Mouse (Mus musculus) right cerebral cortex, postnatal 25 days (tissue): ENCODE measurements around the gene Mto1.
"Not testable (repeated sequence)": the region's sequence is repeated elsewhere in the genome, so short reads cannot be mapped to it uniquely, and the experiment has no call there.

Experiments used
- DNase-seq: peaks from one replicate; pipeline ENCODE4 v3.0.0; 2022

Mto1 gene

GRCm38 (mm10) chr9:78506722-78507077 is 58.7 kb downstream of the Mto1 start:
- DNase-seq = no peak

DNA sequence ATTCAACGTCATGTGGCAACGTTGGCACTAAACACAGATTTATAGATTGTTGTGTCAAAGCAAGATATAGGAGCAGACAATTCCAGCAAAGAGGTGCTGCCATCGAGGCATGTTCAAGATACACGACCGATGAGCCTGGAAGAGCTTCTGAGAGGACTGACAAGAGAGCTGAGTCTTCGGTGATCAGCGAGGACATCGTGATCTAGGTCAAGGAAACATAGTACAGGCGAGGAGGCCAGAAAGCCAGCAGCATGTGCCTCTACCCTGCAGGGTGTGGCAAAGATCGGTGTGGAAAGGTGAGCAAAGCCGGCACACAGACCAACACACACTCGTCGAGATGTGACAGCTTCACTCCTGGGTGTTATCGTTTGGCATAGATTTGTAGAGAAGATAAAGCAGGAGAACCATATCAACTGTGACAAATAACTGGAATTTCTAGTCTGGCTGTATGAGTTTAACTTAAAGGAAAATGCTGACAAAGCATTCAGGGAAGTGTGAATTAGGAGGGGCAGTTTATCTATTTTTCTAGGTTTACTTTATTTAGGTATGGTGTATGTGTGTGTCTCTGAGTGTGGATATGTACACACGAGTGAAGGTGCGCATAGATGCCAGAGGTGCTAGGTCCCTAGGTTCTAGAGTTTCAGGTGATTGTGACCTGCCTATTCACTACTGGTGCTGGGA is 60.2 kb downstream of the Mto1 start:
- DNase-seq = no peak

DNA sequence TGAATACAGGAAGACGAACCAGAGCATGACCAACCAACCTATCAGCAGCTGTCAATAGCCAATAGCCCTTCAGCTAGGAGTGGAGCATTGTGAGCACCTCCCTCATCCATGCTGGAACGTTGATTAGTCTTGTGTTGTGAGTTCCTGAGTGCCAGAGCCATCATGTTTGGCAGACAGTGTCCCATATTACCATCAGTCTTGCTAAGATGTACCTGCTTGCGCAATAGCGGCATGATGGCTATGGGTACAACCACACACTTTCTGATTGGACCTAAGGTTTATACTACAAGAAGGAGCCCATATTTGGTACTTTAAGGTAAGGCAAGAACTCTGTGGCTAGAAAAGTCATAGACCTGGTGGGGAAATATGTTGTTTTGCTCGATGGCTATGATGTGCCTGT is 63.7 kb downstream of the Mto1 start:
- no peak for DNase-seq

DNA sequence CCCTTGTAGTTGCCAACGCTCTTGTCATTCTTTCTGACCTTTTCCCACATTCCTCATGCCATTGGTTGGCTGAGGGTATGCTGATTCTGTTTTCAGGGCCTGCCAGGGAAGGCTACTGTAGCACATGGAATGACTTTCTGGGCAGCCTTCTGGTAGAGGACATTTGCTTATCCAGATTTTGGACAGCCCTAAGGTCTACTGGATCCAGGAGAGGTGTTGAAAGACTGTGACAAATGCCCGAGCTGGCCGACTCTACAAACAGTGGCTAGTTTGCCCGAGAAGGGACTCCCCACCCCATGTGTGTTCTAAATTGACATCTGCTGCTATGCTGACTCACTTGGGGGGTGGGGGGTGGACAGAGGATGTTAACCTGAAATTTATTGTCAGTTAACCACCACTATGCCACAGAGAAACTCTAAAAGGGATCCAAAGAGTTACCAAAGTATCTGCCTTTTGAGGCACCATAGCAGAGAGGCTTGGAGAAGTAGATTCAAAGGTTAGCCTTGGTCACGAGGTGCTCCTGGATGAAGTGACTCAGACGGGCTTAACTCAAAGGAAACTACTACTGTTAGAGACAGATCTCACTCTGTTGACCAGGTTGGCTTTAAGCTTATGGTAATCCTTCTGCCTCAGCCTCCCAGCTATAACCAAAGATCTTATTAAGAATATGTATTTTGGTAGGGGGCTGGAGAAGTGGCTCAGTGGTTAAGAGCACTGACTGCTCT is 65.9 kb downstream of the Mto1 start:
- no peak for DNase-seq

- no peak for DNase-seq
These were observed 66.7 kb downstream of the Mto1 start for GRCm38 (mm10) chr9:78514681-78515080.

GRCm38 (mm10) chr9:78516125-78516524 is 68.1 kb downstream of the Mto1 start:
- DNase-seq = no peak

DNA sequence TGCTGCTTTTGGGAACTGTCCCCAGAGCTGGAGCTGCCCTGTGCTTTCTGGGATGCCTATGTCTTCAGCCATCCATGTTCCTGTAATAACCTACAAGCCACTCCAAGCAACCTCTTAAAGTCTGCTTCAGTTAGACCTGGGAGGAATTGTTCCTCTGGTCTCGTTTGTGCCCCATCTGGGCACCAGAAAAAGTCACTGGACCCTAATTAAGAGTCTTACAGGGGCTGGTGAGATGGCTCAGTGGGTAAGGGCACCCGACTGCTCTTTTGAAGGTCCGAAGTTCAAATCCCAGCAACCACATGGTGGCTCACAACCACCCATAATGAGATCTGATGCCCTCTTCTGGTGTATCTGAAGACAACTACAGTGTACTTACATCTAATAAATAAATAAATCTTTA is 69.2 kb downstream of the Mto1 start:
- DNase-seq = not testable (repeated sequence)

DNA sequence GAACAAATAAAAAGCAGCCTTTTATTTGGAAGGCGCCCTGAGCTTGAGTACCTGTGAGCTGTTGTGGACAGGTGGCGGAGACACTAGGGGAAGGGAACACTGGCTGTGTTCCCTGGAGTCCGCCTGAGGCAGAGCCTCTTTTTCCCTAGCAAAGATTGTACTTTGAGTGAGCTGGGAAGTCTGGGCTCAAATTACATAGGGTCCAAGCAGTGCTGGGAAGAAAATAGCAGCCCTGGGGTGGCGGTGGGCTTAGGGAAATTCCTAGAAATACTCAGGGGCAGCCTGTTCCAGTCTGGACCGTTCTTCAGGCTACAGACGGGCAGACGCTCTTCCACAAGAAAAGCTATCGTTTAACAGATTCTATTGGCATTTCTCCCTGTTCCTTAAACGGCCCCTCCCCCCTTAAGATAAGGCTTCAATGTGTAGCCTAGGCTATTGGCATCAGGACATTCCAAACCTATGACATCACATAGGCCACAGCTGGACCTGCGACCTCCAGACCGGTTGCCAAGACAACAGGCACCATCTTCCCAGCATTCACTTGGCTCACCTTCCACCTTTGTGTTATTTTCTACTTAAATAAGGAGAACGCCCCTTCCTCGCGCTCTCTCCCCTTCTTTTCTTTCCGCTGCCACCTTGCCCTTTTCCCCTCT is 72.2 kb downstream of the Mto1 start:
- DNase-seq = no peak

DNA sequence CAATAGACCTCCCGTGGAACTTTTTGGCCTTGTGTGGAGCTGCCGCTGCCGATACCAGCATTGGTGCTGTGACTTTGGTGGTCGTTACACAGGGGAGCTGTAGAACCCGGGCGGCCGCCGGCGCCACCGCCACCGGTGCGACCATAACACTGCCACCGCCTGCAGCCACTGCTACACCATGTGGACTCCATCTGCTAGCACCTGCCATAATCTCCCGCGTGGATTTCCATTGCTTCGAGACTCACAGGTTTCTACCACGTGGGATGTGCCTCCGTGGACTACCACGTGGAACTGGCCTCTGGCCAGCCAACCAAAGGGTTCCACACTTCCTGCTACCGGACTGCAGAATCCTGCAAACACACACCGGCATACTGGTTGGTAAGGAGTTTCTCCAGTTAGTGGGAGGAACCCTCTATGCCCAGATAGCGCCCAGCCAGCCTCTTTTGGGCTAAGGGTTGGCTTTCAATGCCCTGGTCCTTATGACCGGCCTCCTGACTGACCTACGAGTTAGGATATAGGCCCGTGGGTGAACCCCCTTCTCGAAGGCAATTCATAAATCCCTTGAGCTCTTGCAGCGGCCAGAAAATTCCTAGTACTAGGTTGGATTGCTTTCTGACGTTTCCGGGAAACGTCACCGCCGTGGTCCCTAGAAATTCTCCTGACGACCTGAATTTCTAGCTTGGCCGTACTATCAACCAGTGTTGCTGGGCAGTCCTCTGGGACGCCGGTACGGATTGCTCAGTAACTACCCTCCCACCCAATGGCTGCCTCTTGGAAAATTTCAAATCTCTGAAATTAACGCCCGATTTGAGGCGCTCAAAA is 73.0 kb downstream of the Mto1 start:
- DNase-seq = peak; percentile 28

DNA sequence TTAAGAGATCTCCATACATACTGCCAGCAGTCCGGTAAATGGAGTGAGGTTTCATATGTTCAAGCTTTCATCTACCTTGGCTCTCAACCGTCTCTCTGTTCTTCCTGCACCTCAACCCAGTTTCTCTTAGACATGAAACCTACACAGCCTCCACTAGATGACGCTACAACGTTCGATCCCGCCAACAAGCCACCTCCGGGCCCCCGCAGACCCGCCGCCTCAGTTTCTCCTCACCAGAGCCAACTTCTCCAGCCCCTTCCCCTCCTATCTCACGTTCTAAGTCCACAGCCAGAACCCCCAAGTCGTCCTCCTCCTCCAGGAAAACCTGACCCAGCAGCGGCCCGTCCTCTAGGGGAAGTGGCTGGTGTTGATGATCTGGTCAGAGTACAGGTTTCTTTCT is 73.7 kb downstream of the Mto1 start:
- no peak for DNase-seq
